Mouse (Mus musculus): ENCODE results near the gene Gm37240.

- TF ChIP-seq POLR2A (IDR thresholded peaks at IDR 0.05; ENCODE audit: borderline replicate concordance, extremely low read depth, insufficient read depth, insufficient read length, poor library complexity, severe bottlenecking) (no peak), CTCF (IDR thresholded peaks at IDR 0.05; ENCODE audit: borderline replicate concordance, extremely low read depth, insufficient read depth, insufficient read length) (peak; percentile 99)
Observed at GRCm38 (mm10) chr3:85923954-85924945, 36.9 kb upstream of the Gm37240 start.
